Mouse (Mus musculus): Measurements from ENCODE around the gene Kdm5a. TPM values are rescaled to one million over a fixed set of nuclear protein-coding genes. Genes with fewer than 3 reads are reported as not detected.
A peak's percentile ranks its signal among the peaks of the same experiment; 100 is the strongest.

Gene Kdm5a
- total and polyA plus RNA-seq, 2 experiments from 2014 or later, result 23.0 to 23.4 TPM

DNA sequence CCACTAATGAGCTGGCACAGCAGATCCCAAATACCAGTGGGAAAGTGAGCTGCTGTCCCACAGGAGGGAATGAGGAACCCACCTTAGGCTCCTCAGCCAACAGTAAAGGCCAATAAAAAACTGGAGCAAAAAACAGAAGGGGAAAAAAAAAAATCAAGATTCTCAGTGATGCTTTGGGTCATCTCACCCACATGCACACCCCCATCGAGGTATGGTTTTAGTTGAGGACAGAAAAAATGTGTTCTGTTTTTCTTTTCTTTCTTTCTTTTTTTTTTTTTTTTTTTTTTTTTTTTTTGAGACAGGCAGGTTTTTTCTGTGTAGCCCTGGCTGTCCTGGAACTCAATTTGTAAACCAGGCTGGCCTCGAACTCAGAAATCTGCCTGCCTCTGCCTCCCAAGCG is 89.6 kb downstream of the Kdm5a start:
- ATAC-seq, result no peak
- 90% methylated on average over 3 of the region's 3 CpGs for WGBS
- no peak overlapping the region for H3K9ac ChIP-seq (replicated peaks; ENCODE audit: low read length)
- no peak overlapping the region for H3K4me3 ChIP-seq (ENCODE audit: low read length)
- no peaks in the 10 kb centered on the region for H3K36me3 ChIP-seq (ENCODE audit: insufficient read depth, low read length)
- no peaks in the 10 kb centered on the region for H3K27me3 ChIP-seq (ENCODE audit: insufficient read depth, low read length)
- TF ChIP-seq CTCF (IDR thresholded peaks at IDR 0.05; ENCODE audit: low read depth), result no peak
- no peaks in the 10 kb centered on the region for H3K9me3 ChIP-seq (ENCODE audit: low read length)
- H3K27ac ChIP-seq, result no peak overlapping the region
- no peaks in the 10 kb centered on the region for H3K4me1 ChIP-seq (ENCODE audit: insufficient read depth, low read length)
- H3K4me2 ChIP-seq (ENCODE audit: low read depth, low read length), result no peak overlapping the region
- no peak for DNase-seq (ENCODE audit: low spot score)

DNA sequence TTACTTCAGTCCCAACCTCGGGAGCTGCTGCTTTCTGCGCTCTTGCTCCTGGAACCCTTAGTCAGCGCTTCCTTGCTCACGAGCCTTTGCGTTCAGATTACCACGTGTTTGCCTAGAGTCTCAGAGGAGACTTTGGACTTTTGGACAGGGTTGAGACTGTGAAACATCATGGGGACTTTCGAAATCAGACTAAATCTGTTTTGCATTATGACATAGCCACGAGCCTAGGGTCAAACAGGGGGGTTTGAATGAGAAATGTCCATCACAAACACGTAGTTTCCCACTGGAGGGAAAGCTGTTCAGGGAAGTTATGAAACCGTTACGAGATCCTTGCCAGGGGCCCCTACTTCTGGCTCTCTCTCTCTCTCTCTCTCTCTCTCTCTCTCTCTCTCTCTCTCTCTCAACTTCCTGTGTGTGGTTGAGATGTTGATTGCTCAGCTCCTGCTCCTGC is 90.7 kb downstream of the Kdm5a start:
- Histone ChIP-seq H3K27me3 (ENCODE audit: insufficient read depth, low read length) (no peaks in the 10 kb centered on the region), H3K4me2 (ENCODE audit: low read depth, low read length) (no peak overlapping the region), H3K36me3 (ENCODE audit: insufficient read depth, low read length) (no peaks in the 10 kb centered on the region), H3K9ac (replicated peaks; ENCODE audit: low read length) (no peak overlapping the region), H3K9me3 (ENCODE audit: low read length) (no peaks in the 10 kb centered on the region), H3K4me1 (ENCODE audit: insufficient read depth, low read length) (no peaks in the 10 kb centered on the region), H3K27ac (no peak overlapping the region), H3K4me3 (ENCODE audit: low read length) (no peak overlapping the region)
- DNase-seq (ENCODE audit: low spot score) (no peak), ATAC-seq (no peak)
- TF ChIP-seq CTCF (IDR thresholded peaks at IDR 0.05; ENCODE audit: low read depth), result no peak
- WGBS, result 62% methylated on average over 11 of the region's 11 CpGs

DNA sequence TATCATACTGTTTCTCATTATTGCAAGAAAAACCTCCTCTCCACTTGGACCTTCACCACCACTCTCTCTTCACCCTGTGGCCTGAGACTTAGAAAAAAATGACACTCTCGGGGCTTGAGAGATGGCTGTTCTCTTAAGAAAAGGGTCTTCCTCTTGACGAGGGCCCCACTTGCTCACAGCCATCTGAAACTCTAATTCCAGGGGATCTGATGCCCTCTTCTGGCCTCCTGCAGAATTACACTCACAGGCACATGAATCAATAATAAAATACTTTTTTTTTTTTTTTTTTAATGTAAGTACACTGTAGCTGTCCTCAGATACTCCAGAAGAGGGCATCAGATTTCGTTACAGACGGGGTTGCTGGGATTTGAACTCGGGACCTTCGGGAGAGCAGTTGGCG is 93.2 kb downstream of the Kdm5a start:
- WGBS, result 65% methylated on average over 7 of the region's 7 CpGs

DNA sequence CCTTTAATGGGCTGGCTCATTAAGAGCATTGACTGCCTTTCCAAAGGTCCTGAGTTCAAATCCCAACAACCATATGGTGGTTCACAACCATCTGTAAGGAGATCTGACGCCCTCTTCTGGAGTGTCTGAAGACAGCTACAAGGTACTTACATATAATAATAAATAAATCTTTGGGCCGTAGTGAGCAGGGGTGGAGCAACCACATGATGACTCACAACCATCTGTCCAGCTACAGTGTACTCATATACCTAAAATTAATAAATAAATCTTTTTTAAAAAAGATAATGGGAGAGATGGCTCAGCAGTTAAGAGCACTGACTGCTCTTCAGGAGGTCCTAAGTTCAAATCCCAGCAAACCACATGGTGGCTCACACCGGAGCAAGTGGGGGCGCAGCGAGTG is 93.8 kb downstream of the Kdm5a start:
- no peaks in the 10 kb centered on the region for H3K4me1 ChIP-seq (ENCODE audit: insufficient read depth, low read length)
- no peaks in the 10 kb centered on the region for H3K9me3 ChIP-seq (ENCODE audit: low read length)
- H3K4me2 ChIP-seq (ENCODE audit: low read depth, low read length), result no peak overlapping the region
- DNase-seq (ENCODE audit: low spot score) (no peak), ATAC-seq (no peak)
- H3K9ac ChIP-seq (replicated peaks; ENCODE audit: low read length), result no peak overlapping the region
- TF ChIP-seq CTCF (IDR thresholded peaks at IDR 0.05; ENCODE audit: low read depth), result no peak
- no peaks in the 10 kb centered on the region for H3K36me3 ChIP-seq (ENCODE audit: insufficient read depth, low read length)
- H3K27me3 ChIP-seq (ENCODE audit: insufficient read depth, low read length), result no peaks in the 10 kb centered on the region
- H3K27ac ChIP-seq, result no peak overlapping the region
- no peak overlapping the region for H3K4me3 ChIP-seq (ENCODE audit: low read length)
- WGBS, result 95% methylated on average over 5 of the region's 5 CpGs

More for the DNA sequence above, 93.2 kb downstream of the Kdm5a start:
- H3K4me3 ChIP-seq (ENCODE audit: low read length), result no peak overlapping the region
- no peak overlapping the region for H3K27ac ChIP-seq
- no peaks in the 10 kb centered on the region for H3K36me3 ChIP-seq (ENCODE audit: insufficient read depth, low read length)
- peak; percentile 43 for TF ChIP-seq CTCF (IDR thresholded peaks at IDR 0.05; ENCODE audit: low read depth)
- H3K9me3 ChIP-seq (ENCODE audit: low read length), result no peaks in the 10 kb centered on the region
- no peaks in the 10 kb centered on the region for H3K27me3 ChIP-seq (ENCODE audit: insufficient read depth, low read length)
- no peak for ATAC-seq
- no peak overlapping the region for H3K4me2 ChIP-seq (ENCODE audit: low read depth, low read length)
- H3K4me1 ChIP-seq (ENCODE audit: insufficient read depth, low read length), result no peaks in the 10 kb centered on the region
- DNase-seq (ENCODE audit: low spot score), result no peak
- H3K9ac ChIP-seq (replicated peaks; ENCODE audit: low read length), result no peak overlapping the region

DNA sequence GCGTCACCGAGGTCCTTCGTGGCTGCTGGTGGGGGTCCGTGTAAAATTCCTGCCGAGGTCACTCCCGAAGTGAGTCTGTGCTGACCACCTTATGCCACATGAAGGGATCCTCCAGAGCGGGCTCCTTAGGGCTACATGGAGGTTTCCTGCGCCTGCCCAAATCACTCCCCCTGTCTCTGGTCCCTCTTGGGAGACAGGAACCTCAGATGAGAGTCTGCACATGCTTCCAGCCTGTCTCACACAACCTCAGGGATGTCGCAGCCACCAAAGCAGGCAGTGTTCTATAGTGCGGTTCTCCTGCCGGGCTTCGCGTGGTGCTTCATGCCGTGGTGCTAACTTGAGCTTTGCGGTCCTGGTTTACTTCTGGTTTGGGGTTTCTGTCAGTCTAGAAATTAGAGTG is 97.3 kb downstream of the Kdm5a start:
- no peak for TF ChIP-seq CTCF (IDR thresholded peaks at IDR 0.05; ENCODE audit: low read depth)
- no peak overlapping the region for H3K9ac ChIP-seq (replicated peaks; ENCODE audit: low read length)
- H3K27me3 ChIP-seq (ENCODE audit: insufficient read depth, low read length), result no peaks in the 10 kb centered on the region
- H3K36me3 ChIP-seq (ENCODE audit: insufficient read depth, low read length), result no peaks in the 10 kb centered on the region
- WGBS, result 73% methylated on average over 15 of the region's 15 CpGs
- no peak for ATAC-seq
- H3K4me3 ChIP-seq (ENCODE audit: low read length), result no peak overlapping the region
- no peak for DNase-seq (ENCODE audit: low spot score)
- no peaks in the 10 kb centered on the region for H3K4me1 ChIP-seq (ENCODE audit: insufficient read depth, low read length)
- no peaks in the 10 kb centered on the region for H3K9me3 ChIP-seq (ENCODE audit: low read length)
- no peak overlapping the region for H3K27ac ChIP-seq
- no peak overlapping the region for H3K4me2 ChIP-seq (ENCODE audit: low read depth, low read length)

DNA sequence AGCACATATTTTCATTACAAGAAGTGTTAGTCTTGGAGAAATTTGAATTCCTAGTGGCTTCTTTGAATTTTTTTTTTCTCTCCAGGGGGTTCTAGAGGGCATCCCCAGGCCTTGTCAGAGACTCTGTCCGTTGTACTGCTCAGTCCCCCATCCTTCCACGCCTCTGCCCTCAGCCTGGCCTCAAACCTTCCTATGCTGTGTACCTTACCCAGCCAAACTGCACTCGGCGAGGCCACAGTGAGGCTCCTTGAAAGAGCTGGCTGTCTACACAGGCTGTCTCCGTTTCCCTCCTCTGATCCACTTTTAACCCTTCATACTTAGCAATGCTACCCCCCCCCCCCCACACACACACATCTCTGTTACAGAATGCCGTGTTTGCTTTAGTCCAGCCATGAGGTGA is 98.3 kb downstream of the Kdm5a start:
- DNase-seq (ENCODE audit: low spot score), result no peak
- no peak overlapping the region for H3K4me3 ChIP-seq (ENCODE audit: low read length)
- H3K9me3 ChIP-seq (ENCODE audit: low read length), result no peaks in the 10 kb centered on the region
- ATAC-seq, result no peak
- no peaks in the 10 kb centered on the region for H3K27me3 ChIP-seq (ENCODE audit: insufficient read depth, low read length)
- H3K9ac ChIP-seq (replicated peaks; ENCODE audit: low read length), result no peak overlapping the region
- no peaks in the 10 kb centered on the region for H3K4me1 ChIP-seq (ENCODE audit: insufficient read depth, low read length)
- H3K27ac ChIP-seq, result no peak overlapping the region
- H3K36me3 ChIP-seq (ENCODE audit: insufficient read depth, low read length), result no peaks in the 10 kb centered on the region
- no peak for TF ChIP-seq CTCF (IDR thresholded peaks at IDR 0.05; ENCODE audit: low read depth)
- 59% methylated on average over 6 of the region's 6 CpGs for WGBS
- H3K4me2 ChIP-seq (ENCODE audit: low read depth, low read length), result no peak overlapping the region

DNA sequence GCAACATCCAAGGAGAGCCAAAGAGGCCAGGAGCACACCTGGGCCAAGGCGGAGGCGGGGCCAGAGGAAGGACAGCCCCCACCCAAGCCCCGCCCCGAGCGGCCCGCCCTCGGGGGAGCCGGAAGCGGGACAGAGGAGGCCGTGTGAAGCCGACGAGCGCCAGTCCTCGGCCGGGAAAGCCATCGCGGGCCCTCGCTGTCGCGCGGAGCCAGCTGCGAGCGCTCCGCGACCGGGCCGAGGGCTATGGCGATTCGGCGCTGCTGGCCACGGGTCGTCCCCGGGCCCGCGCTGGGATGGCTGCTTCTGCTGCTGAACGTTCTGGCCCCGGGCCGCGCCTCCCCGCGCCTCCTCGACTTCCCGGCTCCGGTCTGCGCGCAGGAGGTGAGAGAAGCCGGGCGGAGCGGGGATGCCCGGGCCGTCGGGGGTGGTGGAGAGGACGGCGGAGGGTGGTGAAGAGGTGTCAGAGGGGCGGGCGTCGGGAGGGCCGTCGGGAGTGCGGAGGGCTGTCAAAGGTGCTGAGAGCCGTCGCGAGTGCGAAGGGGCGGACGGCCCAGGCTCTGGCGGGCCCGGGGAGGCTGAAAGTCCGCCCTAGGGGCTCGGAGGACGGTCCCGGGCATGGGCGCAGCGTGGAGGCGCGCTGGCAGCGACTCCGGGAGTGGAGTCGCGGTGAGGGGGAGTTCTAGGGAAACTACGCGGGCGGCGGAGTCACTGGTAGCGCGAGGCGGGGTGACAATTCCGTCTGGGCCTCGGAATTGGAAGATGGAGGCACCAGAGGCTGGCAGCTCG is 99.4 kb downstream of the Kdm5a start, which contains the start of gene Il17ra:
Gene Il17ra, plus strand, starts transcription at position 162 of the 786 bp plus-strand sequence.
- H3K27ac ChIP-seq, result peak within 1 kb of the TSS; percentile 3; the same call in 1 of the 2 replicates
- H3K36me3 ChIP-seq (ENCODE audit: insufficient read depth, low read length), result no peaks in the 10 kb centered on the region
- DNase-seq (ENCODE audit: low spot score) (peak; percentile 70), ATAC-seq (peak; percentile 85)
- H3K4me2 ChIP-seq (ENCODE audit: low read depth, low read length), result peak within 1 kb of the TSS; percentile 56
- TF ChIP-seq CTCF (IDR thresholded peaks at IDR 0.05; ENCODE audit: low read depth), result no peak
- H3K9me3 ChIP-seq (ENCODE audit: low read length), result no peaks in the 10 kb centered on the region
- no peaks in the 10 kb centered on the region for H3K27me3 ChIP-seq (ENCODE audit: insufficient read depth, low read length)
- 1% methylated on average over 69 of the region's 90 CpGs for WGBS
- no peaks in the 10 kb centered on the region for H3K4me1 ChIP-seq (ENCODE audit: insufficient read depth, low read length)
- H3K9ac ChIP-seq (replicated peaks; ENCODE audit: low read length), result peak within 1 kb of the TSS; percentile 56
- H3K4me3 ChIP-seq (ENCODE audit: low read length), result peak within 1 kb of the TSS; percentile 57

Measured in hindbrain, postnatal 0 days (tissue).